Mouse (Mus musculus) bone marrow macrophage, adult 2 months (primary cell): ENCODE results near the gene Taf1.

Experiments
- CTCF ChIP-seq: IDR thresholded peaks from 2 replicates; pipeline ENCODE4 v1.5.1; 2012; ENCODE audit warnings: low read depth, mild to moderate bottlenecking, low read length, moderate library complexity
- POLR2A ChIP-seq: IDR thresholded peaks from 2 replicates; pipeline ENCODE4 v1.6.1; 2012; ENCODE audit warnings: mild to moderate bottlenecking, low read depth, low read length, borderline replicate concordance

- TF ChIP-seq CTCF (no peak), POLR2A (no peak)
Measured at GRCm38 (mm10) chrX:101504636-101505035, 27.9 kb upstream of the Taf1 start.
